Mouse (Mus musculus) heart, adult 2 months (tissue): ENCODE measurements around the gene C1ra. TPM values are rescaled to one million over a fixed set of nuclear protein-coding genes. Genes with fewer than 3 reads are reported as not detected.

ENCODE experiments used
- DNase-seq, 2 experiments: peaks; one replicate each; pipeline ENCODE4 v3.0.0; 2021
- H3K27ac ChIP-seq: fragments of 200-600 bp; 2 replicates; pipeline ENCODE4 v1.8.1; 2022
- H3K27me3 ChIP-seq: fragments of 200-500 bp; 2 replicates; pipeline ENCODE4 v1.6.1; 2012; ENCODE audit warnings: mild to moderate bottlenecking, low read length, inconsistent platforms, mixed read lengths; ENCODE audit not compliant: control insufficient read depth, insufficient read depth
- H3K36me3 ChIP-seq: fragments of 200-500 bp; 2 replicates; pipeline ENCODE4 v1.6.1; 2012; ENCODE audit warnings: low read length, inconsistent platforms; ENCODE audit not compliant: control insufficient read depth, insufficient read depth
- H3K4me1 ChIP-seq: fragments of 200-500 bp; 2 replicates; pipeline ENCODE4 v1.6.1; 2011; ENCODE audit warnings: low read length; ENCODE audit not compliant: control insufficient read depth, insufficient read depth
- H3K4me3 ChIP-seq: fragments of 200-600 bp; 2 replicates; pipeline ENCODE4 v1.8.1; 2022
- H3K79me2 ChIP-seq: fragments of 200-500 bp; replicated peaks from 2 replicates; pipeline ENCODE4 v1.6.1; 2012; ENCODE audit warnings: mild to moderate bottlenecking, inconsistent platforms, low read length, moderate library complexity, mixed read lengths; ENCODE audit not compliant: control insufficient read depth, insufficient read depth
- H3K9ac ChIP-seq: fragments of 200-500 bp; 2 replicates; pipeline ENCODE4 v1.6.1; 2012; ENCODE audit warnings: low read depth, mild to moderate bottlenecking, control low read depth, inconsistent platforms, low read length, mixed read lengths
- CTCF ChIP-seq: fragments of 200-600 bp; IDR thresholded peaks from 2 replicates; pipeline ENCODE4 v1.8.1; 2022; ENCODE audit warnings: antibody characterized with exemption, mild to moderate bottlenecking, moderate library complexity
- EP300 ChIP-seq: fragments of 200-500 bp; IDR thresholded peaks from 2 replicates; pipeline ENCODE4 v1.6.1; 2011; ENCODE audit warnings: low read depth, low read length, control low read depth; ENCODE audit not compliant: insufficient read depth
- POLR2A ChIP-seq: fragments of 200-500 bp; IDR thresholded peaks from 2 replicates; pipeline ENCODE4 v1.6.1; 2011; ENCODE audit warnings: mild to moderate bottlenecking, low read depth, low read length, control low read depth; ENCODE audit not compliant: insufficient read depth
- WGBS: fragments of 180-500 bp; shearing (Covaris S2); methylation state at CpG from one replicate; pipeline ENCODE4 v1.1.7; 2018; 5-methylcytosine and 5-hydroxymethylcytosine counted together
- intact Hi-C: fragments of 180-260 bp; cut with DNase I; formaldehyde crosslinking; loops from one replicate; pipeline ENCODE4 v1.15.1; 2025
- polyA plus RNA-seq: library from polyadenylated mRNA; depleted of rRNA; stranded (reverse); fragments of >200 nt; gene quantifications from 2 replicates; pipeline ENCODE4 v1.2.3, GENCODE M21; 2012
- total RNA-seq, 2 experiments: library from RNA; stranded (reverse); gene quantifications; 2 replicates each; pipeline ENCODE4 v1.2.3; 2021

The C1ra gene
- total and polyA plus RNA-seq, 3 experiments, result 10.4 to 17.3 (median 12.2) TPM

DNA sequence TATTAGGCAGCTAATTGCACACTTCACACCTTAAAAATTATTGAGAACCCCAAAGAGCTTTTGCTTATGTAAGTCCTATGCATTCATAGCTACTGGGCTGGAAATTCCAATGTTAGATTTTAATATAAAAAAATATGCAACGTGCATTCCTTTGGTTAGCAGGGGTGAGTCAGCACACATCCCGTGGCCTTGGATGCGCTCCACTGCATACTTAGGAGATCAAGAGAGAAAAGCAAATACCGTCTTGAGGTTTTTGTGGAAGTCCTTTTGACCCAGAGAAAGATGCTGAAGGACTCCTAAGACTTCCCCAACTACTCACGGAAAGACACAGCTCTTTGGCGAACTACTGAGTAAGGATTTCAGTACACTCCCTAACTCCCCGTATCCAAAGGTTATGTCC, 27.4 kb upstream of the C1ra start:
- H3K27me3 ChIP-seq, result no peaks in the 10 kb centered on the region
- H3K4me3 ChIP-seq, result no peak overlapping the region
- intact Hi-C loops, result no loop called here
- DNase-seq, result no peak
- no peaks in the 10 kb centered on the region for H3K4me1 ChIP-seq
- no peak overlapping the region for H3K9ac ChIP-seq
- H3K79me2 ChIP-seq, result no peaks in the 10 kb centered on the region
- 77% methylated on average over 7 of the region's 7 CpGs for WGBS
- H3K36me3 ChIP-seq, result no peaks in the 10 kb centered on the region
- TF ChIP-seq EP300, result no peak
- TF ChIP-seq CTCF, result no peak
- no peak for TF ChIP-seq POLR2A
- no peak overlapping the region for H3K27ac ChIP-seq

DNA sequence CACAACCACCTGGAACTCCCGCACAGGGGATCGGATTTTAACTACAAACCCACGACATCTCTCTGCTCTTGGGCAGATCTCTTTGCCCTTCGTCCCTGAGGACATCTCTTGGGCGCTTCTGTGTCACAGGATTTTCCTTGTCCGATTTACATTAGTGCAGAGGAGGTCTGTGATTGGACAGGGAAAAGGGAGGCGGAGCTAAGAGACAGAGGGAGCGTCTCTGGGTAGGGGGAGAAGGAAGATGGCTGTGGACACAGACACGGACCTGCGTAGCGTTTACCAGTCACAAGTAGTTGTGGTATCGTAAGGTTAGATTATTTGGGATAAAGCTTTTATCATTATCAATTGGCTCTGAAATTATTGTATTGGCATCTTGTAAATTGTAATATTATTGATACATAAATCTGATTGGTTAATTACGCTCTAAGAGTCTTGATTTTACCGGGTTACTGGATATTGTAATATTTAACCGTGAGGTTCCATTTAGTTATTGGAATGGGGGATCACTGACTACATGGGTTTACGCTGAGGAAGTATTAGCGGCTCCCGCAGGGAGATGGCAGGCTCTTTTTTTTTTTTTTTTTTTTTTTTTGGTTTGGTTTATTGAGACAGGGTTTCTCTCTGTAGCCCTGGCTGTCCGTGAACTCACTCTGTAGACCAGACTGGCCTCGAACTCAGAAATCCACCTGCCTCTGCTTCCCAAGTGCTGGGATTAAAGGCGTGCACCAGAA, 26.6 kb upstream of the C1ra start:
- TF ChIP-seq CTCF (no peak), POLR2A (no peak), EP300 (no peak)
- H3K79me2 ChIP-seq, result no peaks in the 10 kb centered on the region
- H3K27me3 ChIP-seq, result no peaks in the 10 kb centered on the region
- intact Hi-C loops, result no loop called here
- no peak overlapping the region for H3K9ac ChIP-seq
- DNase-seq, result no peak
- no peaks in the 10 kb centered on the region for H3K36me3 ChIP-seq
- no peak overlapping the region for H3K4me3 ChIP-seq
- H3K27ac ChIP-seq, result no peak overlapping the region
- WGBS, result 37% methylated on average over 21 of the region's 21 CpGs
- no peaks in the 10 kb centered on the region for H3K4me1 ChIP-seq

DNA sequence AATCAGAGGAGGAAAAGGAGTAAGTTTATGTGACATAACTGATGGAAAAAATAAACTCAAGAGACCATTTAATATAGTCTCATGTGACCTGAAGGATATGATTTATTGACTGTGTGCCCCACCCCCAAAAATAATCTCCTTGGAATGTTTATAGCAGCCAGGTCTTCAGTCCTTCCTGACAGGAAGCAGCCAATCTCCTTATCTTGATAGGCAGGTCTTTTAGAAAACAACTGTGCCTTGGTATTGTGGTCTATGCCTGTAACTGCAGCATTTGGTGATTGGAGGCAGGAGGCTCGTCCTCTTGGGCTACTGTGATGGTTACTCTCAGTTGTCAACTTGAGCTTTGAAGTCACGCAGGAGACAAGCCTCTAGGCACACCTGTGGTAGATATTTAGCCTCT, 24.7 kb upstream of the C1ra start:
- no peak for TF ChIP-seq CTCF
- TF ChIP-seq EP300, result no peak
- no peak for TF ChIP-seq POLR2A
- Histone ChIP-seq H3K27ac (no peak overlapping the region), H3K4me1 (no peaks in the 10 kb centered on the region), H3K36me3 (no peaks in the 10 kb centered on the region), H3K27me3 (no peaks in the 10 kb centered on the region), H3K4me3 (no peak overlapping the region), H3K79me2 (no peaks in the 10 kb centered on the region), H3K9ac (no peak overlapping the region)
- DNase-seq, result no peak
- intact Hi-C loops, result no loop called here
- WGBS, result 38% methylated on average over 2 of the region's 2 CpGs

DNA sequence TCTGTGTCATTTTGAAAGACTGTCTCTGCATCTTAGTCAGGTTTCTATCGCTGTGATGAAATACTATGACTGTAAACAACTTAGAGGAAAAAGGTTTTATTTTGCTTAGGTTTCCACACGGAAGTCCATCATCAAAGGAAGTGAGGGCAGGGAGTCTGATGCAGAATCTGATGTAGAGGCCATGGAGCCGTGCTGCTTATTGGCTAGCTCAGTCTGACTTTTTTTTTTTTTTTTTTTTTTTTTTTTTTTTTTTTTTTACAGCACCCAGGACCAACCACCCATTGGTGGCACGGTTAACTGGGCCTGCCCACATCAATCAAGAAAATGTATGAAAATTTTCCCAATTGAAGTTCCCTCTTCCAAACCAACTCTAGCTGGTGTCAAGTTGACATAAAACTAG, 23.3 kb upstream of the C1ra start:
- TF ChIP-seq EP300, result no peak
- TF ChIP-seq CTCF, result no peak
- Histone ChIP-seq H3K79me2 (no peaks in the 10 kb centered on the region), H3K27me3 (no peaks in the 10 kb centered on the region), H3K4me1 (0 out of 2 replicates have a peak, but pooled peaks cover 3% of the 10 kb centered on the region), H3K9ac (no peak overlapping the region), H3K4me3 (no peak overlapping the region), H3K27ac (no peak overlapping the region), H3K36me3 (no peaks in the 10 kb centered on the region)
- WGBS, result 69% methylated on average over 4 of the region's 4 CpGs
- intact Hi-C loops, result no loop called here
- DNase-seq, result no peak

DNA sequence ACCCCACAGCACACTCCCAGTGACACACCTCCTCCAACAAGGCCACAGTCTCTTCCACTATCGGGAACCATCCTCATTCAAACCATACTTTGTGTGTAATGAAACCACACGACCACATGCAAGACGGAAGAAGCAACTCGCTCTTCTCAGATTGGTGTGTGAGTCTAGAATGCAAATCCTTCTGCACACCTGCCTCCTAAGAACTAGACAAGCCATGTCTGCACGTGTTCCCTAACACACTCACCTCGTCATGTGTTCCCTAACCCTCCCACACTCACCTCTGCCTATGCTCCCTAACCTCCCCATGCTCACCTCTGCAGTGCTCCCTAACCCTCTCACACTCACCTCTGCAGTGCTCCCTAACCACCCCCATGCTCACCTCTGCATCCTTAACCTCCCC, 20.8 kb upstream of the C1ra start:
- H3K36me3 ChIP-seq, result no peaks in the 10 kb centered on the region
- no peaks in the 10 kb centered on the region for H3K27me3 ChIP-seq
- H3K9ac ChIP-seq, result no peak overlapping the region
- H3K27ac ChIP-seq, result no peak overlapping the region
- no peaks in the 10 kb centered on the region for H3K79me2 ChIP-seq
- no peak for TF ChIP-seq CTCF
- no peak for TF ChIP-seq EP300
- no peak for TF ChIP-seq POLR2A
- DNase-seq, result no peak
- 82% methylated on average over 6 of the region's 6 CpGs for WGBS
- no peak overlapping the region for H3K4me3 ChIP-seq
- H3K4me1 ChIP-seq, result 0 out of 2 replicates have a peak, but pooled peaks cover 3% of the 10 kb centered on the region
- intact Hi-C loops, result loop anchor here (5.0 kb wide), 2 partner anchors 51 to 266 kb away; partner anchors contain the start of genes Atn1, C1s1 and Gm45234

DNA sequence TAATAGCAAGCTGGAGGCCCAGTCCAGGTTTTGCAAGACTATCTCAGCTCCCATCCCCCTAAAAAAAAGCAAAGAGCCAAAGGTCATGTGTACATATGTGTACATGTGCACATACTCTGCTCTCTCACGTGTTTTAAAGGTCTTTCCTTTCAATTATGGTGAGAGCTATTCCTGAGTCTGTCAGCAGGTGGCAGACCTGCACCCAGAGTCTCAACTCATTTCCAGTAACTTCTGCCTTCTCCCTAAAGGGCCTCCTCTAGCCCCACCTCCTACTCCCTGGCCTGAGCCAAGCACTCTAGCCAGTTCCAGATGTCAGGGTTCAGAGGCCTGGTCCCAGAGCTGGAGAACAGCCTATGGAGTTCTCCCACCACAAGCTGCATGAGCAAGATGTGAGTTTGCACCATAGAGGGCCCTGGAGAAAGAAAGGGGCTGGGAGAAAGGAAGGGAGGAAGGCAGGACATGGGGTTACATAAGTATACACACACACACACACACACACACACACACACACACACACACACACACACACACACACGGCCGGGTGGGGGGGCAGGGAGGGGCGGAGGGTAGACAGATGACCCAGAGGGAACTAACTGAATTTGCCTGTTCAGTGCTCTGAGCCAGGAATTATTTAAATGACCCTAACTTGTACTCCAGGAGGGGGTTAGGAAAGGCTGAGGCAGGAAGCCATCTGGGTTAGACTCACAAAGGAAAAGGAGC, 19.2 kb upstream of the C1ra start, which contains the start of gene C1rl:
Gene C1rl, plus strand, starts transcription at position 272 of the 720 bp plus-strand sequence.
- TF ChIP-seq CTCF, result peak; percentile 86
- 0 out of 2 replicates have a peak, but pooled peaks have one; percentile 18 for TF ChIP-seq POLR2A
- peak; percentile 38; the same call in 1 of the 2 replicates for TF ChIP-seq EP300
- WGBS, result 28% methylated on average over 4 of the region's 4 CpGs
- peak within 1 kb of the TSS; percentile 67 for H3K27ac ChIP-seq

More for the DNA sequence above, 19.2 kb upstream of the C1ra start, which contains the start of gene C1rl:
- H3K27me3 ChIP-seq, result no peaks in the 10 kb centered on the region
- intact Hi-C loops, result loop anchor here (5.0 kb wide), 2 partner anchors 49 to 264 kb away; partner anchors contain the start of genes Atn1, C1s1 and Gm45234
- no peaks in the 10 kb centered on the region for H3K36me3 ChIP-seq
- H3K4me1 ChIP-seq, result 0 out of 2 replicates have a peak, but pooled peaks cover 3% of the 10 kb centered on the region
- DNase-seq, result peak; percentile 81 to 88
- no peaks in the 10 kb centered on the region for H3K79me2 ChIP-seq
- no peak within 1 kb of the TSS for H3K4me3 ChIP-seq
- no peak within 1 kb of the TSS for H3K9ac ChIP-seq
